Mouse (Mus musculus) MEL (cell line): ENCODE measurements around the gene Ch25h. TPM values are rescaled to one million over a fixed set of nuclear protein-coding genes. Genes with fewer than 3 reads are reported as not detected.

ENCODE experiments used
- polyA plus RNA-seq, 2 experiments: library from polyadenylated mRNA; stranded (reverse) in 1 of 2; unstranded in 1 of 2; fragments of >175 nt in 1 of 2; fragments of >200 nt in 1 of 2; gene quantifications; 2 replicates each; pipeline versions ENCODE4 v1.2.1 to v1.2.4; 2012; ENCODE audit warnings: low replicate concordance in 2 of 2, low read depth in 1 of 2; ENCODE audit not compliant: insufficient read length in 2 of 2, insufficient read depth in 1 of 2, missing spikeins in 1 of 2
- total RNA-seq: library from RNA; depleted of rRNA; stranded (reverse); fragments of 300-350 nt; gene quantifications from 2 replicates; pipeline ENCODE4 v1.2.3, GENCODE M21; 2012; rRNA removed

Ch25h gene
- total and polyA plus RNA-seq, 3 experiments, result not detected

Other genes with a start within 250 kb of the Ch25h start
- not detected in 2 replicates for gene Acta2, start 219.6 kb downstream of the Ch25h start, total RNA-seq
- gene Acta2, start 219.6 kb downstream of the Ch25h start, polyA plus RNA-seq, result not detected
- not detected in 2 replicates for gene Fas, start 184.5 kb downstream of the Ch25h start, total RNA-seq
- gene Fas, start 184.5 kb downstream of the Ch25h start, polyA plus RNA-seq, result not detected
- gene Lipa, start 52.3 kb upstream of the Ch25h start, total RNA-seq, result 7.6 and 8.0 TPM in 2 replicates
- gene Lipa, start 52.3 kb upstream of the Ch25h start, polyA plus RNA-seq, result 10 to 100 TPM in 1 of 2 experiments, not detected in 1; 13.8 TPM
- gene Ifit2, start 75.5 kb upstream of the Ch25h start, total RNA-seq, result 0.65 and 0.69 TPM in 2 replicates
- 1 to 10 TPM in 1 of 2 experiments, not detected in 1; 2.7 TPM for gene Ifit2, start 75.5 kb upstream of the Ch25h start, polyA plus RNA-seq
- gene Ifit3, start 108.4 kb upstream of the Ch25h start, total RNA-seq, result not detected in 2 replicates
- gene Ifit3, start 108.4 kb upstream of the Ch25h start, polyA plus RNA-seq, result under 1 TPM in 1 of 2 experiments, not detected in 1; 0.10 TPM
- 0.10 TPM in 1 of 2 replicates, not detected in the other for gene Ifit1bl1, start 126.8 kb upstream of the Ch25h start, total RNA-seq
- under 1 TPM in 1 of 2 experiments, not detected in 1; 0.08 TPM for gene Ifit1bl1, start 126.8 kb upstream of the Ch25h start, polyA plus RNA-seq
- gene Ifit3b, start 132.8 kb upstream of the Ch25h start, total RNA-seq, result not detected in 2 replicates
- not detected for gene Ifit3b, start 132.8 kb upstream of the Ch25h start, polyA plus RNA-seq
- gene Ifit1bl2, start 165.6 kb upstream of the Ch25h start, total RNA-seq, result not detected in 2 replicates
- not detected for gene Ifit1bl2, start 165.6 kb upstream of the Ch25h start, polyA plus RNA-seq
- 0.12 TPM in 1 of 2 replicates, not detected in the other for gene Ifit1, start 165.7 kb upstream of the Ch25h start, total RNA-seq
- under 1 TPM in 1 of 2 experiments, not detected in 1; 0.31 TPM for gene Ifit1, start 165.7 kb upstream of the Ch25h start, polyA plus RNA-seq